Mouse (Mus musculus): ENCODE results near the gene Gabpb1. TPM values are rescaled to one million over a fixed set of nuclear protein-coding genes. Genes with fewer than 3 reads are reported as not detected.
A peak's percentile ranks its signal among the peaks of the same experiment; 100 is the strongest.

Gene Gabpb1
- polyA plus RNA-seq, 1 experiment: 72.3 TPM

DNA sequence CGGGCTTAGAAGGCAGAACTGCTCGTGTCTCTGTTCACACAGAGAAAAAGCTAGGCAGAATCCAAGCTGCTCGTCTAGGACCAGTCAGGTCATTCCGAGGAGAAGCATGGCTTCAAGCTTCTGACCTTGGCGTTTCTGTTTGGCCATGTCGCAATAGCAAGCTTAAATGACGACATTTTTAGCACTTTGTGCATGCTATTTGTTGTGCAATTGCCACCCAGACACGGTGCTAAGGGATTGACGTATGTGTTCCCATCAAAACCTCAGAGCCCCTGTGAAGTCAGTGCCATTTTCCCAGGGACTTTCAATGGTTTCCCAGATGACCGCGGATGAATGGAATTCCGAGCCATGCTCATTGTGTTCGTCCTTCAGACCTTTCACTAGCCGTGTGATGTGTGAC lies 75.6 kb downstream of the Gabpb1 start:
- H3K9ac ChIP-seq (ENCODE audit: low read depth, poor library complexity, severe bottlenecking): no peak overlapping the region
- H3K27ac ChIP-seq (ENCODE audit: insufficient read depth, low read length): no peak overlapping the region
- no peaks in the 10 kb centered on the region for H3K4me1 ChIP-seq (ENCODE audit: control insufficient read depth, insufficient read depth, low read length)
- H3K9me3 ChIP-seq (replicated peaks; ENCODE audit: control insufficient read depth, insufficient read depth, low read length, poor library complexity, severe bottlenecking): no peaks in the 10 kb centered on the region
- no peaks in the 10 kb centered on the region for H3K27me3 ChIP-seq (ENCODE audit: control insufficient read depth, insufficient read depth, low read length, poor library complexity, severe bottlenecking)
- no peaks in the 10 kb centered on the region for H3K36me3 ChIP-seq (ENCODE audit: control insufficient read depth, insufficient read depth, low read length, poor library complexity, severe bottlenecking)
- H3K4me3 ChIP-seq (ENCODE audit: low read depth, low read length): no peak overlapping the region
- TF ChIP-seq POLR2A (IDR thresholded peaks at IDR 0.05; ENCODE audit: insufficient read depth, low read length) (no peak), CTCF (IDR thresholded peaks at IDR 0.05; ENCODE audit: low read depth, low read length) (no peak), EP300 (IDR thresholded peaks at IDR 0.05; ENCODE audit: insufficient read depth, low read depth, low read length) (no peak)

DNA sequence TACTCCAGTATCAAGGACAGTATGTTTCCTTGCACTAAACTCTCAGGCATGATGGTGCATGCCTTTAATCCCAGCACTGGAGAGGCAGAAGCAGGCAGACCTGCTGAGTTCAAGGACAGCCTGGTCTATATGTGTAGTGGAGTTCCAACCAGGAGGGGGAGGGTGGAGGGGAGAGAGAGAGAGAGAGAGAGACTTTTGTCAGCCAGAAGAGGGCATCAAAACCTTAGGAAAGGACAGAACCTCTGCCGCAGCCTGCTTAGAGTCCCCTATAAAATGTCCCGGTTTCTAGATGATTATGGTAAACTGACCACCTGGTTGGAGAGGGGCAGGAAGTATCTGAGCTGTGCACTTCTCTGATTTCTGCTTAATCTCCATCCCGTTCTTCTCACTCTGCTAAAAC lies 77.1 kb downstream of the Gabpb1 start:
- Histone ChIP-seq H3K9me3 (replicated peaks; ENCODE audit: control insufficient read depth, insufficient read depth, low read length, poor library complexity, severe bottlenecking) (no peaks in the 10 kb centered on the region), H3K27me3 (ENCODE audit: control insufficient read depth, insufficient read depth, low read length, poor library complexity, severe bottlenecking) (no peaks in the 10 kb centered on the region), H3K27ac (ENCODE audit: insufficient read depth, low read length) (no peak overlapping the region), H3K9ac (ENCODE audit: low read depth, poor library complexity, severe bottlenecking) (no peak overlapping the region), H3K4me3 (ENCODE audit: low read depth, low read length) (no peak overlapping the region), H3K36me3 (ENCODE audit: control insufficient read depth, insufficient read depth, low read length, poor library complexity, severe bottlenecking) (no peaks in the 10 kb centered on the region), H3K4me1 (ENCODE audit: control insufficient read depth, insufficient read depth, low read length) (no peaks in the 10 kb centered on the region)
- TF ChIP-seq CTCF (IDR thresholded peaks at IDR 0.05; ENCODE audit: low read depth, low read length) (peak; percentile 29), EP300 (IDR thresholded peaks at IDR 0.05; ENCODE audit: insufficient read depth, low read depth, low read length) (no peak), POLR2A (IDR thresholded peaks at IDR 0.05; ENCODE audit: insufficient read depth, low read length) (no peak)

DNA sequence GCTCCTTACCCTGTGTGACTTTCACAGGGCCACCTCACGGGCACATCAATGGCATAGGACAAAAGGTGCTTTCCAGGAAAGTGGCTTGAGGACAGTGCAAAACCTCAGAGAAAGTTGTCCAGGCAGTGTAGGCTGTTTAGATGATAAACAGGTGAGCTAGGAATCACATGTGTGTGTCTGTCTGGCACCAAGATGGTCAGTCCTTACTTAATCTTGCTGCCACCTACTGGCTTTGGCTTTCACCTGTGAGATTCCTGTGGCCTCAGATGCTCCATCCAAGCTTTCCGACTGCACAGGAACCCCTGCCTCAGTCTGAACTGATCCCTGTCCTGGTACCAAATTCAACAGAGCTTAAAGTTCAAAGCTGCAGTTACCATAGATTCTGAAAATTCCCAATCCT lies 77.8 kb downstream of the Gabpb1 start:
- TF ChIP-seq POLR2A (IDR thresholded peaks at IDR 0.05; ENCODE audit: insufficient read depth, low read length): no peak
- TF ChIP-seq CTCF (IDR thresholded peaks at IDR 0.05; ENCODE audit: low read depth, low read length): peak; percentile 20
- no peak for TF ChIP-seq EP300 (IDR thresholded peaks at IDR 0.05; ENCODE audit: insufficient read depth, low read depth, low read length)
- Histone ChIP-seq H3K9ac (ENCODE audit: low read depth, poor library complexity, severe bottlenecking) (no peak overlapping the region), H3K4me1 (ENCODE audit: control insufficient read depth, insufficient read depth, low read length) (no peaks in the 10 kb centered on the region), H3K27me3 (ENCODE audit: control insufficient read depth, insufficient read depth, low read length, poor library complexity, severe bottlenecking) (no peaks in the 10 kb centered on the region), H3K9me3 (replicated peaks; ENCODE audit: control insufficient read depth, insufficient read depth, low read length, poor library complexity, severe bottlenecking) (no peaks in the 10 kb centered on the region), H3K4me3 (ENCODE audit: low read depth, low read length) (no peak overlapping the region), H3K27ac (ENCODE audit: insufficient read depth, low read length) (no peak overlapping the region), H3K36me3 (ENCODE audit: control insufficient read depth, insufficient read depth, low read length, poor library complexity, severe bottlenecking) (no peaks in the 10 kb centered on the region)

DNA sequence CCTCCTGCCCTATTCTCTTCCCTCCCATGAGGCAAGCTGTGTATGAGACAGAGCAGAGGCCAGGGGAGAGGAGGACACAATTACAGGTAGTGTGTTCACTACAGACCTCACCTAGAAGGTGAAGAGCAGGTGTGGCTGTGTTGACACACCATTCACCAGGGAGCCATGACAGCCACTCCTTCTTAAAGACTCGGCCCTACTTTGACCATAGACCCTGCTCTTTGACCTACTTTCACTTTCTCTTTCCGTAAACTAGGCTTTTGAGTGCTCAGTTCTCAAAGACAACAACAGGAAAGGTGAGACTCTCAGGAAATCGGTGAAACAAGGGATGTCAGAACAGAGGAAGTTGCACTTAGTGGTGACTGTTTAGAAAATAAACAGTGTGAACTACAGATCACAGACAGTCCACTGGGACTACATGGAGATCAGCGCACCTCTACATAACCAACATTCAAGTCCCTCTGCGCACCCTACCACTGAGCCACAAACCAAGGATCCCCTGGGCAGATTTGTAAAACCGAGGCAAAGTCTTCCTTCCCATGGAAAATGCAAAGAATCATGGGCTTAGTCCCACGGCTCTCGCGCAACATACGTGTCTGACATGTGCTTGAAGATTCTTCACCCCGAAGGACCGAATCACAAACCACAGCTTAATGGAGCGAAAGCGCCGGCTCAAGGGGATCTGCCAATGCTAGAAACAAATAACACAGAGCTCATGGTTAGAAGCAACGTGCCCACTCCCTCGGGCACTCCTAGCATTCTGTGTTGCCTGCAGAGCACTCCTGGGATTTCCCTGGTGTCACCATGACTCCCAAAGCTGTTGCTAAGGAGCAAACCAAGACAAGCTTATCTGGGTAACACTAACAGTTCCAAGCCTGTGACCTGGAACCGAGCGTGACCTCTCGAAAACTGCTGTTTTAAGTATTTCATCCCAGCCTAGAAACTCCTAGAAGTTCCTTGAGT lies 78.6 kb downstream of the Gabpb1 start:
- Histone ChIP-seq H3K27ac (ENCODE audit: insufficient read depth, low read length) (no peak overlapping the region), H3K27me3 (ENCODE audit: control insufficient read depth, insufficient read depth, low read length, poor library complexity, severe bottlenecking) (no peaks in the 10 kb centered on the region), H3K9me3 (replicated peaks; ENCODE audit: control insufficient read depth, insufficient read depth, low read length, poor library complexity, severe bottlenecking) (no peaks in the 10 kb centered on the region), H3K4me3 (ENCODE audit: low read depth, low read length) (no peak overlapping the region), H3K4me1 (ENCODE audit: control insufficient read depth, insufficient read depth, low read length) (no peaks in the 10 kb centered on the region), H3K36me3 (ENCODE audit: control insufficient read depth, insufficient read depth, low read length, poor library complexity, severe bottlenecking) (no peaks in the 10 kb centered on the region), H3K9ac (ENCODE audit: low read depth, poor library complexity, severe bottlenecking) (no peak overlapping the region)
- TF ChIP-seq POLR2A (IDR thresholded peaks at IDR 0.05; ENCODE audit: insufficient read depth, low read length) (no peak), CTCF (IDR thresholded peaks at IDR 0.05; ENCODE audit: low read depth, low read length) (no peak), EP300 (IDR thresholded peaks at IDR 0.05; ENCODE audit: insufficient read depth, low read depth, low read length) (no peak)

DNA sequence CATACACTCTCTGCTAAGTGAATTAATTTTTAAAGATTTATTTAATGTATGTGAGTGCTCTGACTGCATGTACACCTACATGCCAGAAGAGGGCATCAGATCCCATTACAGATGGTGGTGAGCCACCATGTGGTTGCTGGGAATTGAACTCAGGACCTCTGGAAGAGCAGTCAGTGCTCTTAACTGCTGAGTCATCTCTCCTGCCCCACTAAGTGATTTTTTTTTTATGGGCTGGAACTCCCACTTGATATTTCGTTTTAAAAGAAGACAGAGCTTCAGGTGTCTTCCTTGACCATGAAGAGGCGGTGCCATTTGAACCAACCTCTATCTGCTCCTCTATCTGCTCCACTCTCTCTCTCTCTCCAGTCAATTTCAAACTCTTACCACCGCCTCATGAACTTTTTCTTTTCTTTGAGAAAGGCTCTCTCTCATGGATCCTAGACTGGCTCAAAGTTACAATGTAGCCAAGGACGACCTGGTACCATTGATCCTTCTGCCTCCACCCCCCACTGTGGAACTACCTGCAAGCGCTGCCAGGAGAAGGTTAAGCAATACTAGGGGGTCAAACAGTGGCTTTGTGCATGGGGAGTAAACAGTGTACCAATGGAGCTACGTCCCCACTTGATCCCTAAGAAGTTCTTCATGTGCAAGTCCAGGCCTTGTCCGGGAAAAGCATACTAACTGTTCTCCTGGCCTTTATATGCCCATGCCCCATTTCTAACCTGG lies 79.6 kb downstream of the Gabpb1 start:
- Histone ChIP-seq H3K9ac (ENCODE audit: low read depth, poor library complexity, severe bottlenecking) (no peak overlapping the region), H3K9me3 (replicated peaks; ENCODE audit: control insufficient read depth, insufficient read depth, low read length, poor library complexity, severe bottlenecking) (no peaks in the 10 kb centered on the region), H3K27ac (ENCODE audit: insufficient read depth, low read length) (no peak overlapping the region), H3K4me1 (ENCODE audit: control insufficient read depth, insufficient read depth, low read length) (no peaks in the 10 kb centered on the region), H3K36me3 (ENCODE audit: control insufficient read depth, insufficient read depth, low read length, poor library complexity, severe bottlenecking) (no peaks in the 10 kb centered on the region), H3K27me3 (ENCODE audit: control insufficient read depth, insufficient read depth, low read length, poor library complexity, severe bottlenecking) (no peaks in the 10 kb centered on the region), H3K4me3 (ENCODE audit: low read depth, low read length) (no peak overlapping the region)
- TF ChIP-seq CTCF (IDR thresholded peaks at IDR 0.05; ENCODE audit: low read depth, low read length): peak; percentile 7
- no peak for TF ChIP-seq POLR2A (IDR thresholded peaks at IDR 0.05; ENCODE audit: insufficient read depth, low read length)
- no peak for TF ChIP-seq EP300 (IDR thresholded peaks at IDR 0.05; ENCODE audit: insufficient read depth, low read depth, low read length)

Measured in ES-Bruce4 (cell line).